Mouse (Mus musculus): ENCODE results near the gene Pibf1.

Gene Pibf1

DNA sequence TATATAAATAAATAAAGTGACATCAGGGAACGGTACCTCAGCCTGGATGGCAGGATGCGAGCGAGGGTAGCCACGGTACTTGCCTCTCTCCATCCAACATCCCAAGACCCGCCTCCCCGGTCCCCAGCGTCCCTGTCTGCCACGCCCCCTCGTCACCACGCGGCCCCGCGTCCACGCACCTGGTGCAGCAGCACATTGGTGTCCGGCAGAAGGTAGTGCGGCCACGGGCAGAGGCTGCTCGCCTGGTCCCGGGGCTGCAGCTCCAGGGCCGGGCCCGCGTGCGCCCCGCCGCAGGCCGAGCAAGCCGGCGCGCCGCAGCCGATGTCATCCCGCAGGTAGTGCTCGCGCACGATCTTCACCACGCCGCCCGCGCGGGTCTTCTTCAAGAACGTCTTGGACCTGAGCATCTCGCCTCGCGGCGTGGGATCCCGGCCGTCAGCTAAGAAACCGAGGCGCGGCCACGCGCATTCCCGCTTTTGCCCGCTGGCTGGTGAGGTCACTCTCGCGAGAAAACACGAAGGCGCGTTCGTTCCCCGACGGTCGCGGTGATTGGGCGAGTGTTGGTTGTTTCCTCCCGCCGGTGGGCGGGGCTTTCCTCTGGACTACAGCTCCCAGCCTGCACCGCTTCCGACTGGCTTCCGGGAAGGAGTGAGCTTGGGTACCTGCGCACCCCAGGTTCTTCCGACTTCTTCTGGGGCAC is at the start of gene Pibf1, which contains the start of gene Dis3:
TSS of gene Pibf1 (plus strand) at position 158 of the 700 bp plus-strand sequence.
TSS of gene Dis3 (minus strand) at position 504 of the 700 bp plus-strand sequence.
- peak; percentile 93 for DNase-seq (ENCODE audit: extremely low read depth, insufficient read length, low spot score)

DNA sequence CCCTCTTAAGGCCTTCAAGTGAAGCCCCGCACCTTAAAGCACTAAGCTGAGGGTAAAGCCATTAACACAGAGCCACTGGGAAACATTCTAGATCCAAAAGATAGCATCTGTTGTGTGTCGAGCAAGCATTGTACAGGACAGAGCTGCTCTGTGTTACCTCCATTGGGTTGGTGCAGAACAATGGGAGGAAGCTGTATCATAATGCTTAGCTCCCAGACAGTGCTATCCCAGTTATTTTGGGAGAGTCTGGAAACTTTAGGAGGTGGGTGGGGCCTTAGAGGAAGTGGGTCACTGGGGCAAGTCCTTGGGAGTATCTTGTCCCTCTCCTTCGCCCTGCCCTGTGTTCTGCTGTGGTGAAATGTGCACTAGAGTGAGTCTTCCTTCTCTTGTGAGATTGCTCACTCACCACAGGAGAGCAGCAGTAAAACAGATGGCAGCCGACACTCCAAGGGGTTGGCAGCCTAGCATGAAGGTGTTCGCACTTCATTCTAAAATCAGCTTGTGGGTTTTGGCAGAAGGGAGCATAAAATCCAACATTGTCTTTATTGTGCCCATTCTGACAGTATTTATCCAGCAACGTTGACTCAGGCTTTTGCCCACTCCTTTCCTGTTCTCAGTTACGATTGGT is 40.2 kb upstream of the Pibf1 start:
- no peak for DNase-seq (ENCODE audit: extremely low read depth, insufficient read length, low spot score)

DNA sequence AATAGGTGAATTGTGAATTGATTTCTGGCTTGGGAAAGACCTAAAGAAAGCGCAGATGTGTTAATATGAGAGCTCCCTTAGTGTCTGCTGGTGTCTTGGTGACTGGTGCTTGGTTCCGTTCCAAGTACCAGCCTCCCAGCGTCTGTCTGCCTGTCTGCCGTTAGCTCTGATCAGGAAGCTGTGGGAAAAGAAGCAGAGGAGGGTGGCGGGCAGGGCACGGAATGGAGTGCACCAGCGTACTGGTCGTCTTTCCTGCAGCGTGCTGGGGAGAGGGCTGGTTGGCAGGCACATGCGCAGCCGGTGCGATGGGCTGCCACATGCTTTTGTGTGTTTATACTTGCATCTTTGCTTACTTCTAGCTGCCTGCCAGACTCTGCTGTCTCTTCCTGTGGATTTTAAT is 38.6 kb upstream of the Pibf1 start:
- DNase-seq (ENCODE audit: extremely low read depth, insufficient read length, low spot score), result no peak

DNA sequence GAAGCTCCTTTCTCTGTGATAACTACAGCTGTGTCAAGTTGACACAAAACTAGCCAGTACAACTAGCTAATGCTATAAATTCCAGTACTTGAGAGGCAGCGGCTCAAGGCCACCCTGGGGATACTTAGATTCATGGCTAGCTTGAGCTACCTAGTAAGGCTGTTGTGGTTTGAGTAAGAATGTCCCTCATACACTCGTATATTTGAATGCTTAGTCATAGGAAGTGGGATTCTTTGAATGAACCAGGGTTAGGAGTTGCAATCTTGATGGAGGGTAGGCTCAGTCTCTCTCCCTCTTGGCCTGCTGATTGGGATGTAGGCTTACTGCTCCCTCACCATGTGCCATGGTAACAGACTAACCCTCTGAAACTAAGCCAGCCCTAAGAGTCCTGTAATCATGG is 36.1 kb upstream of the Pibf1 start:
- DNase-seq (ENCODE audit: extremely low read depth, insufficient read length, low spot score), result no peak

DNA sequence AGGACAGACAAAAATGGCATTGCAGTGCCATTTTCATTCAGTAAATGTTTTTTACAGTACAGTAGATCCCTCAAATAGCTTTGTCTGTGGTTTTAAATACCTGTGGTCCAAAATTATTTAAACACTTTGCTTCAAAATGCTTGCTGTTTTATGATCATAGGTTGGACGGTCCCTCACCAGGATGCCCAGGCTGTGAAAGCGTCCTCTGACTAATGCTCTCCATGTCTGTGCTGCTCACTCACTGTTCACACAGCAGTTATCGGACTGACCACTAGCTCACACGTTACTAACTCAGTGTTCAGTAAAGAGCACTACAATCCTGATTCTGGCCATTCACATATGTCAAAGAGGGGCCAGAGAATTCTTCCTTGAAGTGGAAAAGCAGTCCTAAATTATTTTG is 28.1 kb upstream of the Pibf1 start:
- DNase-seq (ENCODE audit: extremely low read depth, insufficient read length, low spot score), result no peak

DNA sequence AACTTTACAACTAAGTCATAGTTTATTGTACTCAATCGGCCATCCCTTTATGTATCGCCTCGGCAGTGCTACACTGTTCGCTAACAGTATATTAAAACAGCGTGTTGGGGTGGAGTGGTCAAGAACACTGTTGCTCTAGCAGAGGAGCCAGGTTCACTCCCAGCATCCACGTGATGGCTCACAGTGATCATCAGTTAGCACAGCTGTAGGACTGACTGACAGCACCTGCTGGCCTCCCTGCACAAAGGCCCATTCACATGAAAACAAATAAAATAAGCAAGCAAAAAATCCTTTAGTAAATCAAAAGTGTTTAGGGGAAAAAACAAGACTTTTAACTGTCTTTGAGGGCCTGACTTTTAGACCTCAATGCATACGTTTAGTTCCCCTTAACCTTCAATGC is 10.3 kb upstream of the Pibf1 start:
- DNase-seq (ENCODE audit: extremely low read depth, insufficient read length, low spot score), result no peak

DNA sequence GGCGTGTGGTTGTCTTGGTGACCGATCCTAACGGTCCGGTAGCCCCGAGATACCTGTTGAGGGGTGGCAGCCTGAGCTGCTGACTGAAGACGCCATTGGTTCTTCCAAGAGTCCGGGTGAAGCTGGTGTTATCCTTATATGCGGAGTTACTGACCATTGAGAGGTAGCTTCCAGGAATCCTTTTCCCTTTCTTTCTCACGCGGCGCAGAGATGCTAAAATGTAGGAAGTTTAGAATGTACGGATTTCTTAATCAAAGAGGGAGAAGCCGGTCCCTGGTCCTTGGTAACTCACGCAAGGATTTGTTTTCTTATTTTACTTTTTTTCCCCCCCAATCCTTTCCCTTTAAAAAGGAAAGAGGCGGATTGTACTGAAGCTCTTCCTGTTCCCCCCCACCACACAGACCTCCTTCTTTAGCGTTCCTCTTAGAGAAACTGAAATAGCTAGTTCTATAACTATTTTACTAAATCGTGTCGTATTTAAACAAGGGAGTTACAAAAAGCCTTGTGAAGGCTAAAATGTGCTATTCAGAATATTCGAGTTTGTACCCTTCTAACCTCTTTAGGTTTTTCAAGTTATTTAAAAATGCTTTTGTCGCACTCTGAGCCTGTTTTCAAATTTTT is 853 bp downstream of the Pibf1 start:
- DNase-seq (ENCODE audit: extremely low read depth, insufficient read length, low spot score), result no peak

DNA sequence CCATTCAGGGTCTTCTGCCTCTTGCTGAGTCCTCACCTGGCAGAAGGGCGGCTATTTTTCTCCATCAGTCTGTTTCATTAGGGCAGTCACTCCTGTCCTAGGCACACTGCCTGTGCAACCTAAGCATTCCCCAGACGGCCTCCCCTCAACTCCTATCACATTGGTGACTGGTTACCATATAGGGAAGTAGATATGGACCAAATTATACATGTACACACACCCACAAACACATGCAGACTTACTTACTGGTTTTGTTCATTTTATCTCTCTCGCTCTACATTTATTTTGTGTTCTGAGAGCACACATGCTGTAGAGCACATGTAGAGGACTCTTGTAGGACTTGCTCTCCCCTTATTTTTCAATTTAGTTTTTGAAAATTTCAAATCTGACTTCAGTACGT is 3.8 kb downstream of the Pibf1 start:
- DNase-seq (ENCODE audit: extremely low read depth, insufficient read length, low spot score), result no peak

DNA sequence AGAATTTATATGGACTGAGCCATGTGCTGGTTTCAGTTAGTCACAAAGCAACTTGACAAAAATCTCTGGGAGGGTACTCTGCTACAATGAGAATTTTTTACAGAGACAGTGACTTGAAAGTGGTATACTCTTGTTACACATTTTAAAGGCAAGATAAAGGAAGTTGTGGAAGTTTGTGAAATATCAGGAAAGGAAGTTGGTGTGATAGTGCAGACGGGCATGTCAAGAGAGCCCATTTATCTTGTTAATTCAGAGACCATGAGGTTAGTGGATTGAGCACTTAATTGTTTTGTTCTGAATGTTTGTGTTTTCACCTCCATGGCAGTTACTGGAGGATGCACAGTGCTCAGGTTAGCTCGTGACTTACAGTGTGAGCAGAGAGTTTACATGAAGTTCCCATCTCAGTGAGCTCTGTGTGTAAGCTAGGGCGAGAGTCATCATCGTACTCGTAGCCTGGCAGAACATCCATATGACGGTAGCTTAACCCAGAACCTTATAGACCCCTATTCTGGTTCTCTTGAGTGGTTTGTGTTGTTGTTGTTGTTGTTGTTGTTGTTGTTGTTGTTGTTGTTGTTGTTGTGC is 5.4 kb downstream of the Pibf1 start:
- DNase-seq (ENCODE audit: extremely low read depth, insufficient read length, low spot score), result no peak

DNA sequence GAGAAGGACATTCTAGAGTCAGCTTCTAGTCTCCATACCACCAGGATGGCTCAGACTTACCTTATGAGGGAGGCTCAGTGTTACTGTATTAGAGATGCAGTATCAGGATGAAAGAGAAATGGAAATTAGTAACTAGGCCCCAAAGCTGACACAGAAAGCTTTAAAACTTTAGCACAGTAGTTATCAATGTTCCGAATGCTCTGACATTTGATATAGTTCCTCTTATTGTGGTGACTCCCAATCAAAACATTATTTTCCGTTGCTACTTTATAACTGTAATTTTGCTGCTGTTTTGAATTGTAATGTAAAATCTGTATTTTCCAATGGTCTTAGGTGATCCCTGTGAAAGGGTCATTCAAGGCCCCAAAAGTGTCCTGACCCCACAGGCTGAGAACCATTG is 7.4 kb downstream of the Pibf1 start:
- DNase-seq (ENCODE audit: extremely low read depth, insufficient read length, low spot score), result no peak

DNA sequence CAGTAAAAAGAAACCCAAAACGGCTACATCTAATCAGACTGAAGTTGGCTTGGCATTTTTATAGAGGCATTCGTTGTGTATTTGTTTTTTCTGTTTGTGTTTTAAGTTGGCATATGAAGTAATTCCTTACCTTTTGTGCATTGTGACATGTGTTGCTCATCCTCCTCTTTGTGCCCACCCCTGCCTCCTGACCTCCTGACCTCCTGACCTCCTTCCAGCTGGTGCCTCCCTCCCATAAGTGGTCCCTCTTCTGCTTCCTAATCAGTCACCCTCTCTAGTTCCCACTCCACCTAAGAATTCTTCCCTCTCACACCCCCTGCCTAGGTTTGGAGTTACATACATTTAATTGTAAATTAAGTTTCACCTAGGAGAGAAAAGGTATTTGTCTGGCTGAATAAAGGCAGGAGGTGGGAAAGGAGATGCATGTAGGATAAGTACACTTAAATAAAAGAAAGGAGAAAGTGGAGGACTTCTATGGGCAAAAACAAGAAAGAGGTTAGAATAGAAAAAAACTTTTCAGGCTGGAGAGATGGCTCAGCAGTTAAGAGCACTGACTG is 8.5 kb downstream of the Pibf1 start:
- DNase-seq (ENCODE audit: extremely low read depth, insufficient read length, low spot score), result no peak

DNA sequence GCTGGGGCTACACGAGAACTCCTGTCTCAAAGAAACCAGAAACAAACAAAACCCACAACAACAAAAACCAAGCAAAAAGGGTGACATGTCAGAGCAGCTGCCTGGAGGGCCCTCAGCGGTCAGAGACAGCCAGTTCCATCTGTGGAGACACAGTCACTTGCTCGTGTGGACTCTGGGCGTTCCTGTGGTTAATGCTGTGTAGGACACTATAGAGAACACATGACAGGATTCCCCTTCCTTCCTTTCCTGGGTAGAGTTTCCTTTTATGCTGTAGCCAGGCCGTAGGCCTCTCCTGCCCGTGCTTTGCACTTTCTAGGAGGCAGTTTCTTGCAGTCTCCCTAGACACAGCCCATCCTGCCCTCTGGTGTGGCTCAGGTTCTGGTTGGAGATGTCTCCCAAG is 9.5 kb downstream of the Pibf1 start:
- no peak for DNase-seq (ENCODE audit: extremely low read depth, insufficient read length, low spot score)

DNA sequence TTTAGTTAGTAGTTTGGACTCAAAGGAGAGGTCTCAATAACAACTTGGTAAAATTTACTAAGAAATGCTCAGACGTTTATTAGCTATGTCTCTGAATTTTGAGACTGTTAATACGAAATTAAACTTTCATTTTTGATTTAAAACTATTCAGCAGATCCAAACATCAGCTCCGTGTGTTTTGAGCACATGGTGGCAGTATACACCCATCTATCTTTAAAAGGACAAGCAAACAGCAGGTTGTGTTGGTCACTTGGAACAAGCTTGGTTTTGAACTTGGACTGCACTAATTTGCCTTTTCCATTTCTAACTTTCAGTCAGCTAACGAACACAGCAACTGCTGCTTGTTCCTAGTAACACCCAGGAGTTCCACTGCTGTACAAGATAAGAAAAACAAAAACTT is 18.4 kb downstream of the Pibf1 start:
- no peak for DNase-seq (ENCODE audit: extremely low read depth, insufficient read length, low spot score)

DNA sequence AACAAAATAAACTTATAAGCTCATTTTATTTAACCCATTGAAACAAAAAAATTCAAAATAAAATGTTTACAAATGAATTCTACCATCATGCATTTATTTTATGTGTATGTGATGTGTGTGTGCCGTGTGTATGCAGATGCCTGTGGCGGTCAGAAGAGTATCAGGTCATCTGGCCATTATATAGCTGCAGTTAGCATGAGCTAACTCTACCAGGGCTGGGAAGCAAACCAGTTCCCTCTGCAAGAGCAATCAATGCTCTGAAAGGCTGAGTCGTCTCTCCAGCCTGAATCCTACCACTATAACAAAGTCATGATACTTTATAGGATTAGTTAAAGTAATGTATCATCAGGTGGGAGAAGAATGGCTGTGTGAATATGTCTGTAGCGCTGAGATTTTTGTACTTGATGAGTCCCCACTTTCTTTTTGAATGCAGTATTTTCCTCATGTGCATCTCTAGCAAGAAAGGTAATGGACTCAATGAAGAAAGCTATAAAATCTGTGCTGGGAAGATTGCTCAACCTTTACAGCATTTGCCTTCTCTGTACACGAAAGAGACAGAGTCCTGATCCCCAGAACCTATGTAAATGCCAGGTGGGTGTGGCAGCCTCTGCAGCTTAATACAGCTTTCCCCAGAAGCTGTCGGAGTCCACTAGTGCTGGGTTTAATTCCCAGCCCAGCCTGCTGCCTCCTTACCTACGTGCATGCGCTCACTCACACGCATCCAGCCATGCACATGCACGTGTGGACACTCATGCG is 22.5 kb downstream of the Pibf1 start:
- no peak for DNase-seq (ENCODE audit: extremely low read depth, insufficient read length, low spot score)

DNA sequence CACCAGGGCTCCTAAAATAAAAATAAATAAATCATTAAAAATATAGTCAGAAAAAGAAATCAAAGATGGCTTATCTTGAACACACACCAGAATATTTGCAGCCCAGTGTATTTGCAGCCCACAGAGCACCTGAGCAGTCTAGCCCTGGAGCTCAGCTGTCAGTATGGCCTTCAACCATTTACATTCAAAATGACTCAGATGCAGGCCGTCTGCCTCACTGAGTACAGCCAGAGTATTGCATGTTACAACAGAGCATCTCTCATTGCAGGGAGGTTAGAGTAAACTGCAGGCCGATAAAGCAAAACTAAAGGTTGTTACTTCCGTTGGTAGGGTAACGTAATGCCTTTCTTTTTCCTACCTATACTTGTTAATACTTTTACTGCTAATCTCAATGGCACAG is 24.9 kb downstream of the Pibf1 start:
- no peak for DNase-seq (ENCODE audit: extremely low read depth, insufficient read length, low spot score)

DNA sequence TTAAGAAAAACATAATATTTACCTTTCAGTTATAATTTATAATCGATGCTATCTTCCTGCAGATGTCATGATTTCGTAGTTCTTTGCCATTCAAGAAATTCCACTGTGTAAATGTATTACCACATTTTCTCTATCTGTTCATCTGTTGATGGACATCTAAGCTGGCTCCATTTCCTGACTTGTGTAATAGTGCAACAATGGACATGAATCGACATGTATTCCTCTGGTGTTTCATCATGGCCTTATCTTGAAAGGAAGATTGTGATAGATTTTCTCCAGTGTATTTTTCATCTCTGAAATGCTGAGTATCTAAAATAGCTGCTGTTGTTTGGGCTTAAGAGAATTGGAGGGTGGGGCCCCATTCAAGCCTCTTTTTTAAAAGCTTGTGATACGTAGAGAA is 27.5 kb downstream of the Pibf1 start:
- no peak for DNase-seq (ENCODE audit: extremely low read depth, insufficient read length, low spot score)

DNA sequence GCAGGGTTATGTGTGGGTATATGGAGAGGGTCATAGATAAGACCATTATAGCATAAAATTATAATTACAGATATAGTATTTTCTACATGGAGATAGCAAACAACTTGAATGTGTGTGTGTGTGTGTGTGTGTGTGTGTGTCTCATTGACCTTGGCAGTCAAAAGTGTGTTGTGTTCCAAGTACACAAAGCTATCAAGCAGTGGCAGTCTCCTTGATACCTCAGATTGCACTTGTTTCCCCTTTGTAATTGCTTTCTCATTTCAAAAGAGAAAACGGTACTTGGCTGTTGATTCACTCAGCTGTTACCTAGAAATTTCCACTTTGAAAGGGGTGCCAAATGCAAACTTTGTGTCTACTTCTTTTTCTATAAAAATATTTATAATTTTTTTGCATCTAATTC is 28.3 kb downstream of the Pibf1 start:
- DNase-seq (ENCODE audit: extremely low read depth, insufficient read length, low spot score), result no peak

DNA sequence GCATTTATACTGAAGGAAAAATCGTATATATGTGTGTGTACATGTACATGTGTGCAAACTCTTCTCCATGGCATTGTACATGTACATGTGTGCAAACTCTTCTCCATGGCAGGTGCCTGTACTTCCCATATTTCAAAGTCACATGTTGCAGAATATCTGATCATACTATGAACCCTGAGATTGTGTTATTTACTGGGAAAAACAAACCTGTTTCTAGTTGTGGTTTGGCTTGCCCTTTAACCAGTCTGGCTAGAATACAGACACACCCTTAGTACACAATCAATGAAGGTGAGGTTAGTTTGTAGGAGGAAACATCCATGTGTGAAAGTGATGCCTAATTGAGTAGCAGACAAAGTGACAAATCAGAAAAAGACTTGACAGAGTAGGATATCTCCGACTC is 29.8 kb downstream of the Pibf1 start:
- no peak for DNase-seq (ENCODE audit: extremely low read depth, insufficient read length, low spot score)

DNA sequence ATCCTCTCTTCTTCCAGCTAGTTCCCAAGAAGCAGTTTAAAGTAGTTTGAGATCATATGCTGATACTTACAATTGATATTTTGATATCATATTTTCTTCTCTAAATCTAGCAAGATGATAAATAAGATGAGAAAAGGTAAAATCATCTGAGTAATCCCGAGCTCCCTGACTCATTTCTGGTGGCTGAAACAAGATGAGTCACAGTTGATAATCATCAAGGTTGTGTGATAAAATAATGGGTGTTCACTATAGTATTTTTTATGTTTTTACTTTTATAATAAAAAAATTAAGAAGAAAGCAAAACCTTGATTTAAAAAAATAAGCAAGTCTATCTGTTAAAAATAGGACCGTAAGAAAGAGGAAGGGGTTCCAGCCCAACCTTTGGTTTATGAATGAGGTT is 34.8 kb downstream of the Pibf1 start:
- no peak for DNase-seq (ENCODE audit: extremely low read depth, insufficient read length, low spot score)

DNA sequence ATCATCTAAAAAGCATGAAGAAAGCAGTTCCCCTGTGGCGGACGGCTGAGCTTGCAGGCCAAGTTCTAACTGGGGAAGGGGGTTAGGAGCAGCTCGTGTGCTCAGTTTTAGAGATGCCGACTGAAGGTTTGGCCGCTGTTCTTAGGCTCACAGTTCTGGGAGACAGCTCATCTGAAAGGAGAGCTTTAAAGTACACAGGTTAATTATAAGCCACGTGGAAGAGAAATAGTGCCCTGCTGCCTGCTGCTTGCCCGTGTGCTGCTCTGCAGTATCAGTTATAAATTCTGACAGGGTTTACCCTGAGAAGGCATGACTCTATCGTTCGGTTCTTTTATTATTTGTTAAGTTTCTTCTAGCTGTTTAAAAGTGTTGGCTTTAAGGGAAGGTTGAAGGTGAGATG is 36.5 kb downstream of the Pibf1 start:
- DNase-seq (ENCODE audit: extremely low read depth, insufficient read length, low spot score), result no peak

DNA sequence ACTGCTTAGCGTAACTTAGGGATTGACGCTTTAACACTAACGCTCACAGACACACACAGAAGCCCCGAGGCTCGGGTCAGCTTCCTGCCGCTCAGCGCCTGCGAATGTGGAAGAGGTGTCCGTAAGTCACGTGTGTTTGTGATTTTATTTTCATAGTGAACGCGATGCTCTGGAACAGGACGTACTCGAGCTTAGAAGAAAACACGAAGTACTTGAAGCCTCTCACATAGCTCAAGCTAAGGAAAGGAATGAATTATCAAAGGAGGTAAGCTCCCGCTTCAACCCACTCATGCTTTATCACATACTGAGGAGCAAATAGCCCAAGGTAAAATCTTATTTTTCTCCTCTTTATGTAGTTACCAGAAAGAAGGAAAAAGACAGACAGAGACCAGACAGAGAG is 37.1 kb downstream of the Pibf1 start:
- DNase-seq (ENCODE audit: extremely low read depth, insufficient read length, low spot score), result no peak

All from 3134 (cell line).